ENCODE assay signal across 7 mouse cellular contexts in the genomic region with DNA sequence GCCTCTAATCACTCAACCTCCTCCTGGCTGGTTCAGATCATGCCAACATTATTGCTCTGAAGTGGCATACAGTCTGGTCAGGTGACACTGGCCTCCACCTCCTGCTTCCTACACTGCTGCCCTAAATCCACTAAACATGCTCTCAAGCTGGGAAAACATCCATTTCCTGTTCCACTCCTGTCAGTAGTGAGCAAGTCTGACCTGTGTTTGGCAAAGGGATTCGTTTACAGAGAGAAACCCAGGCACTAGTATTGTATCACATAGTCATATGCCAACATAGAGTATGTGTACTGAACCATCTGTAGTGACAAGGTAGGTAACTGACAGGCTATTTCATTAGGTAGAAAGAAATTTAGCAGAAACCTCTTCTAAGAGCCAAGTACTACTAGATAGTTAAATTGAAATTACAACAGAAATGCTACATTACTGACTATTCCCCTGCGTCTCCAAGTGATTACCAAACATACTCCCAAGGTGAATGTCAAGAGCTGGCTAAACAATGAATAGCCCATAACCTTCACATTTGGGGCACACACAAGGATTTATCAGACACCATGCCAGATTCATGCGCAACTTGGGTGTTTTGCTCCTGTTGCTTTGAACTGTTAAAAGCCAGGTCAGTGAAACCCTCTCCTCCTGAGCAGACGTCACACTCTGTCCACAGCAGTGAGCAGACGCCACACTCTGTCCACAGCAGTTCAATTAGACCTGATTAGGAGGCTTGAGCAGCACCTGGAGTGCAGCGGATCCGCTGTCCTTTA. TPM values are rescaled to one million over a fixed set of nuclear protein-coding genes. Genes with fewer than 3 reads are reported as not detected.
A peak's percentile ranks its signal among the peaks of the same experiment; 100 is the strongest.
DNase-seq lines count a peak whose midpoint lies in the region; ATAC-seq lines count a peak whose summit lies in the region.
"Not testable (repeated sequence)": the region's sequence is repeated elsewhere in the genome, so short reads cannot be mapped to it uniquely, and the experiment has no call there.
"Had no signal": no experiment of that assay in that cellular context is flagged by ENCODE, and none has a peak within 500 bp of the region (broad histone marks: within the 10 kb centered on the region; RNA-seq: fewer than 3 reads in every experiment).

No protein-coding gene starts in this region.

- not testable (repeated sequence) for H3K4me1 ChIP-seq in intestine, embryonic 14.5 days (replicated peaks; ENCODE audit: control insufficient read depth, insufficient read depth, low read length)

- peaks cover 69% of the 10 kb centered on the region for H3K36me3 ChIP-seq in intestine, embryonic 14.5 days (ENCODE audit: control insufficient read depth, insufficient read depth, low read length)

- H3K9me3 ChIP-seq in intestine, embryonic 14.5 days (ENCODE audit: control insufficient read depth, low read length), result not testable (repeated sequence)

- not testable (repeated sequence) for H3K9ac ChIP-seq in intestine, embryonic 14.5 days (ENCODE audit: low read length)

- not testable (repeated sequence) for H3K4me3 ChIP-seq in intestine, embryonic 14.5 days (ENCODE audit: low read depth, low read length)

- 80% methylated on average over 5 of the region's 7 CpGs for WGBS in intestine, embryonic 14.5 days

- not testable (repeated sequence) for H3K4me2 ChIP-seq in intestine, embryonic 14.5 days (ENCODE audit: low read length)

- H3K27me3 ChIP-seq in intestine, embryonic 14.5 days (replicated peaks; ENCODE audit: control insufficient read depth, insufficient read depth, low read length), result not testable (repeated sequence)

- peak; percentile 75 for DNase-seq in adrenal gland, adult 2 months
- DNase-seq in adrenal gland, postnatal 10 days, result peak; percentile 63
- peak; percentile 14 to 61 for DNase-seq in adrenal gland, postnatal 36 days
- DNase-seq in intestine, embryonic 14.5 days (ENCODE audit: low spot score), result peak; percentile 44
- peak; percentile 32 for DNase-seq in lung, postnatal 36 days

- ATAC-seq in intestine, embryonic 14.5 days (replicated peaks; ENCODE audit: low FRiP score, low TSS enrichment, low read depth), result not testable (repeated sequence)

- not testable (repeated sequence) for H3K27ac ChIP-seq in intestine, embryonic 14.5 days (ENCODE audit: low read depth)

RNA-seq across cellular contexts. Expression of a gene that starts 12.0 kb away (rescaled TPM):
- 100 to 1,000 TPM; 121 to 326 TPM for total RNA-seq in adrenal gland, adult 2 months (2021)
- 80.4 and 110 TPM in 2 replicates for polyA plus RNA-seq in adrenal gland, adult 2 months (2012; rRNA removed)
- total RNA-seq in adrenal gland, postnatal 10 days (2021), result 100 to 1,000 TPM; 148 to 171 TPM
- total RNA-seq in adrenal gland, postnatal 36 days (2021), result 100 to 1,000 TPM; 163 to 232 TPM
- 85.0 and 99.1 TPM in 2 replicates for polyA plus RNA-seq in intestine, embryonic 14.5 days (2014; fragmentation: Nextera tagmentation; extraction: Ambion mirVana)

RNA-seq across cellular contexts. Expression of a gene that starts 48.7 kb away (rescaled TPM):
- total RNA-seq in adrenal gland, adult 2 months (2021), result 10 to 100 TPM; 23.2 to 28.9 TPM
- polyA plus RNA-seq in adrenal gland, adult 2 months (2012; rRNA removed), result 5.5 and 8.6 TPM in 2 replicates
- total RNA-seq in adrenal gland, postnatal 10 days (2021), result 10 to 100 TPM; 34.2 to 46.8 TPM
- total RNA-seq in adrenal gland, postnatal 36 days (2021), result 10 to 100 TPM; 27.7 to 28.0 TPM
- 68.9 and 74.6 TPM in 2 replicates for polyA plus RNA-seq in intestine, embryonic 14.5 days (2014; fragmentation: Nextera tagmentation; extraction: Ambion mirVana)

RNA-seq across cellular contexts. Expression of a gene that starts 48.8 kb away (rescaled TPM):
- 1 to 10 TPM in 1 of 2 experiments, not detected in 1; 1.5 TPM for total RNA-seq in adrenal gland, adult 2 months (2021)
- polyA plus RNA-seq in adrenal gland, adult 2 months (2012; rRNA removed), result 0.24 TPM in 1 of 2 replicates, not detected in the other
- 10 to 100 TPM; 22.6 to 51.8 TPM for total RNA-seq in adrenal gland, postnatal 10 days (2021)
- under 1 TPM; 0.40 to 0.46 TPM for total RNA-seq in adrenal gland, postnatal 36 days (2021)
- polyA plus RNA-seq in intestine, embryonic 14.5 days (2014; fragmentation: Nextera tagmentation; extraction: Ambion mirVana), result 1.1 TPM in 2 replicates
- total RNA-seq: adrenal gland, adult 18-20 months had no signal
- polyA plus RNA-seq: CD4-positive, CD25-positive, alpha-beta regulatory T cell, adult 4 months had no signal

Comparison
In these comparisons a context has a peak if more than half of its experiments do, and no peak if none do; other contexts are left out.
1. RNA of a gene that starts 48.8 kb away (total RNA-seq): 22.6 to 51.8 TPM in adrenal gland, postnatal 10 days; 1.5 TPM in adrenal gland, adult 2 months and 0.40 to 0.46 TPM in adrenal gland, postnatal 36 days; every median in the first group is over 4 times any median in the second.
2. Peak in every context shown above with its lines, with median percentiles within 50 percentile points of each other: DNase-seq.